Comparison of ENCODE assay signal across 23 mouse cellular contexts in the genomic region with DNA sequence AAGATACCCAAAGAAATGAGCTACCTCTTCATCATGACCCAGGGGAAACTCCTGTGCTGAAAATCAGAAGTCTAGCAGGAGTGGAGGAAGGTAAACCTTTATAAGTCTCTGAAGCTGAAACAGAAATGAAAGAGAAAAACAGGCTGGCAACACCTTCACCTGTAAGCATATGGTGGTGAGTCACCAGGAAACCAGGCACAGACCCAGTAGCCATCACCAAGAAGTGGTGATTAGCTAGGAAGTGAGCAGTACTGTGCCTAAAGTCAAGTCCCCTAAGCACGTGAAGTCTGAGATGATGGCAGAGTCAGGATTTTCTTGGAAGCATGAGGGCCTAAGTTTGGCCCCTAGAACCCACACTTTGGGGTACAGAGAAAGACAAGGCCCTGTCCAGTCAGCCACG.
"Had no signal": no experiment of that assay in that cellular context is flagged by ENCODE, and none has a peak within 500 bp of the region (broad histone marks: within the 10 kb centered on the region; RNA-seq: fewer than 3 reads in every experiment).

No protein-coding gene starts in this region.

- H3K9me3 ChIP-seq: limb, embryonic 12.5 days; limb, embryonic 15.5 days; midbrain, embryonic 12.5 days; neural tube, embryonic 13.5 days had no signal

- H3K9ac ChIP-seq: limb, embryonic 12.5 days; limb, embryonic 15.5 days; liver, embryonic 14.5 days; liver, postnatal 0 days; lung, embryonic 14.5 days; midbrain, embryonic 12.5 days; neural tube, embryonic 13.5 days had no signal

- H3K36me3 ChIP-seq: limb, embryonic 12.5 days; limb, embryonic 15.5 days; midbrain, embryonic 12.5 days; neural tube, embryonic 13.5 days had no signal

- ATAC-seq: liver, postnatal 0 days; lung, postnatal 0 days; midbrain, embryonic 16.5 days had no signal

- H3K4me1 ChIP-seq: limb, embryonic 12.5 days; limb, embryonic 15.5 days had no signal

- DNase-seq: kidney, postnatal 36 days; layer of hippocampus, postnatal 36 days; left cerebral cortex, postnatal 4 days; liver, postnatal 0 days; lung, embryonic 14.5 days; right cerebral cortex, postnatal 14 days; right cerebral cortex, postnatal 4 days; thymus, adult 2 months; thymus, postnatal 14 days; thymus, postnatal 4 days had no signal

- H3K27ac ChIP-seq: kidney, postnatal 0 days; left cerebral cortex, adult 2 months; limb, embryonic 12.5 days; limb, embryonic 15.5 days; liver, embryonic 14.5 days; macrophage; midbrain, embryonic 12.5 days; neural tube, embryonic 13.5 days; stomach, postnatal 0 days had no signal

- H3K4me2 ChIP-seq: limb, embryonic 12.5 days; limb, embryonic 15.5 days; liver, embryonic 11.5 days; lung, embryonic 14.5 days; midbrain, embryonic 12.5 days; neural tube, embryonic 13.5 days had no signal

- H3K4me3 ChIP-seq: left cerebral cortex, adult 2 months; limb, embryonic 12.5 days; limb, embryonic 15.5 days; midbrain, embryonic 12.5 days; myocyte; neural tube, embryonic 13.5 days had no signal

- H3K27me3 ChIP-seq: limb, embryonic 12.5 days; limb, embryonic 15.5 days; midbrain, embryonic 12.5 days; neural tube, embryonic 13.5 days had no signal
